Mouse (Mus musculus): ENCODE data around the gene Scgb1c1.
"Not testable (repeated sequence)": the region's sequence is repeated elsewhere in the genome, so short reads cannot be mapped to it uniquely, and the experiment has no call there.

Gene Scgb1c1

GRCm38 (mm10) chr7:140881696-140882468, 36.5 kb downstream of the Scgb1c1 start, which contains the start of the genes Psmd13 and Sirt3:
Gene Psmd13, plus strand, starts transcription at chr7:140881968.
Gene Sirt3, minus strand, starts transcription at chr7:140882309.
- peak; percentile 94 to 96 for DNase-seq

- DNase-seq: no peak
These were observed 37.1 kb downstream of the Scgb1c1 start for GRCm38 (mm10) chr7:140882469-140882803.

GRCm38 (mm10) chr7:140890636-140891035, 45.3 kb downstream of the Scgb1c1 start:
- DNase-seq: not testable (repeated sequence)

- DNase-seq: no peak
These were observed 48.7 kb downstream of the Scgb1c1 start for GRCm38 (mm10) chr7:140894031-140894430.

- no peak for DNase-seq
These were observed 49.3 kb downstream of the Scgb1c1 start for GRCm38 (mm10) chr7:140894611-140895010.

All from cerebellum, adult 18-20 months (tissue).